Mouse (Mus musculus): Measurements from ENCODE around the gene Dnali1. TPM values are rescaled to one million over a fixed set of nuclear protein-coding genes. Genes with fewer than 3 reads are reported as not detected.

Gene Dnali1
- polyA plus RNA-seq, 1 experiment from 2014 or later: not detected

- no peaks in the 10 kb centered on the region for H3K9me3 ChIP-seq (ENCODE audit: control insufficient read depth, low read length)
- peak; percentile 94 for ATAC-seq (ENCODE audit: insufficient read depth, low FRiP score, low TSS enrichment)
Measured at GRCm38 (mm10) chr4:125085346-125085841, 19.9 kb upstream of the Dnali1 start.

GRCm38 (mm10) chr4:125084403-125085345 is 19.2 kb upstream of the Dnali1 start, which contains the start of gene Meaf6:
Gene Meaf6 (plus strand): TSS chr4:125085134.
- H3K27ac ChIP-seq (ENCODE audit: low read depth, low read length): peak within 1 kb of the TSS; percentile 96
- H3K9ac ChIP-seq (ENCODE audit: low read length): peak within 1 kb of the TSS; percentile 93
- ATAC-seq (ENCODE audit: insufficient read depth, low FRiP score, low TSS enrichment): peak; percentile 84
- H3K4me3 ChIP-seq (ENCODE audit: low read depth, low read length): peak within 1 kb of the TSS; percentile 86
- WGBS: 2% methylated on average over 63 of the region's 63 CpGs
- no peaks in the 10 kb centered on the region; the same call in 1 of the 2 replicates for H3K36me3 ChIP-seq (ENCODE audit: control insufficient read depth, insufficient read depth, low read length)
- H3K27me3 ChIP-seq (ENCODE audit: control insufficient read depth, insufficient read depth, low read length): no peaks in the 10 kb centered on the region
- peaks cover 5% of the 10 kb centered on the region for H3K4me1 ChIP-seq (ENCODE audit: control insufficient read depth, insufficient read depth, low read length)
- H3K4me2 ChIP-seq (ENCODE audit: low read depth): peak within 1 kb of the TSS; percentile 79
- DNase-seq (ENCODE audit: low spot score): peak; percentile 92
- no peaks in the 10 kb centered on the region for H3K9me3 ChIP-seq (ENCODE audit: control insufficient read depth, low read length)

More at GRCm38 (mm10) chr4:125085346-125085841, 19.9 kb upstream of the Dnali1 start:
- Histone ChIP-seq H3K9ac (ENCODE audit: low read length) (peak overlapping the region; percentile 93), H3K27ac (ENCODE audit: low read depth, low read length) (peak overlapping the region; percentile 96), H3K36me3 (ENCODE audit: control insufficient read depth, insufficient read depth, low read length) (no peaks in the 10 kb centered on the region; the same call in 1 of the 2 replicates), H3K27me3 (ENCODE audit: control insufficient read depth, insufficient read depth, low read length) (no peaks in the 10 kb centered on the region), H3K4me3 (ENCODE audit: low read depth, low read length) (peak overlapping the region; percentile 86), H3K4me1 (ENCODE audit: control insufficient read depth, insufficient read depth, low read length) (peaks cover 5% of the 10 kb centered on the region), H3K4me2 (ENCODE audit: low read depth) (peak overlapping the region; percentile 79)
- under 1% methylated on average over 45 of the region's 45 CpGs for WGBS
- DNase-seq (ENCODE audit: low spot score): no peak

GRCm38 (mm10) chr4:125078698-125079097 is 13.2 kb upstream of the Dnali1 start:
- no peak overlapping the region for H3K4me3 ChIP-seq (ENCODE audit: low read depth, low read length)
- no peaks in the 10 kb centered on the region for H3K4me1 ChIP-seq (ENCODE audit: control insufficient read depth, insufficient read depth, low read length)
- H3K27ac ChIP-seq (ENCODE audit: low read depth, low read length): no peak overlapping the region
- DNase-seq (ENCODE audit: low spot score) (no peak), ATAC-seq (ENCODE audit: insufficient read depth, low FRiP score, low TSS enrichment) (no peak)
- H3K36me3 ChIP-seq (ENCODE audit: control insufficient read depth, insufficient read depth, low read length): no peaks in the 10 kb centered on the region; the same call in 1 of the 2 replicates
- no peak overlapping the region for H3K4me2 ChIP-seq (ENCODE audit: low read depth)
- H3K9me3 ChIP-seq (ENCODE audit: control insufficient read depth, low read length): no peaks in the 10 kb centered on the region
- H3K9ac ChIP-seq (ENCODE audit: low read length): no peak overlapping the region
- H3K27me3 ChIP-seq (ENCODE audit: control insufficient read depth, insufficient read depth, low read length): no peaks in the 10 kb centered on the region
- 96% methylated on average over 2 of the region's 2 CpGs for WGBS

- no peaks in the 10 kb centered on the region for H3K27me3 ChIP-seq (ENCODE audit: control insufficient read depth, insufficient read depth, low read length)
- no peak overlapping the region for H3K4me3 ChIP-seq (ENCODE audit: low read depth, low read length)
- H3K27ac ChIP-seq (ENCODE audit: low read depth, low read length): no peak overlapping the region
- no peak for ATAC-seq (ENCODE audit: insufficient read depth, low FRiP score, low TSS enrichment)
- no peaks in the 10 kb centered on the region for H3K4me1 ChIP-seq (ENCODE audit: control insufficient read depth, insufficient read depth, low read length)
- H3K9ac ChIP-seq (ENCODE audit: low read length): no peak overlapping the region
- peaks cover 6% of the 10 kb centered on the region for H3K36me3 ChIP-seq (ENCODE audit: control insufficient read depth, insufficient read depth, low read length)
- H3K4me2 ChIP-seq (ENCODE audit: low read depth): no peak overlapping the region
- no peaks in the 10 kb centered on the region for H3K9me3 ChIP-seq (ENCODE audit: control insufficient read depth, low read length)
- WGBS: 89% methylated on average over 2 of the region's 2 CpGs
- no peak for DNase-seq (ENCODE audit: low spot score)
Measured at GRCm38 (mm10) chr4:125077700-125078099, 12.2 kb upstream of the Dnali1 start.

GRCm38 (mm10) chr4:125066490-125067370 is 1.2 kb upstream of the Dnali1 start, which contains the start of gene Snip1:
Gene Snip1 (plus strand): TSS chr4:125066672.
- DNase-seq (ENCODE audit: low spot score) (peak; percentile 95), ATAC-seq (ENCODE audit: insufficient read depth, low FRiP score, low TSS enrichment) (peak; percentile 90)
- Histone ChIP-seq H3K9me3 (ENCODE audit: control insufficient read depth, low read length) (no peaks in the 10 kb centered on the region), H3K36me3 (ENCODE audit: control insufficient read depth, insufficient read depth, low read length) (peaks cover 8% of the 10 kb centered on the region; the same call in 1 of the 2 replicates), H3K27me3 (ENCODE audit: control insufficient read depth, insufficient read depth, low read length) (no peaks in the 10 kb centered on the region), H3K4me2 (ENCODE audit: low read depth) (peak within 1 kb of the TSS; percentile 90), H3K27ac (ENCODE audit: low read depth, low read length) (peak within 1 kb of the TSS; percentile 58; the same call in 1 of the 2 replicates), H3K9ac (ENCODE audit: low read length) (peak within 1 kb of the TSS; percentile 79), H3K4me3 (ENCODE audit: low read depth, low read length) (peak within 1 kb of the TSS; percentile 91), H3K4me1 (ENCODE audit: control insufficient read depth, insufficient read depth, low read length) (peaks cover 7% of the 10 kb centered on the region)
- under 1% methylated on average over 72 of the region's 78 CpGs for WGBS

GRCm38 (mm10) chr4:125063829-125064228 is 1.7 kb downstream of the Dnali1 start:
- DNase-seq (ENCODE audit: low spot score): no peak
- H3K4me3 ChIP-seq (ENCODE audit: low read depth, low read length): no peak overlapping the region
- peaks cover 7% of the 10 kb centered on the region for H3K4me1 ChIP-seq (ENCODE audit: control insufficient read depth, insufficient read depth, low read length)
- WGBS: 78% methylated on average over 8 of the region's 8 CpGs
- no peak overlapping the region for H3K9ac ChIP-seq (ENCODE audit: low read length)
- H3K27me3 ChIP-seq (ENCODE audit: control insufficient read depth, insufficient read depth, low read length): no peaks in the 10 kb centered on the region
- H3K36me3 ChIP-seq (ENCODE audit: control insufficient read depth, insufficient read depth, low read length): no peaks in the 10 kb centered on the region
- H3K27ac ChIP-seq (ENCODE audit: low read depth, low read length): no peak overlapping the region
- no peak overlapping the region for H3K4me2 ChIP-seq (ENCODE audit: low read depth)
- ATAC-seq (ENCODE audit: insufficient read depth, low FRiP score, low TSS enrichment): no peak
- H3K9me3 ChIP-seq (ENCODE audit: control insufficient read depth, low read length): no peaks in the 10 kb centered on the region

- Histone ChIP-seq H3K9ac (ENCODE audit: low read length) (no peak overlapping the region), H3K4me3 (ENCODE audit: low read depth, low read length) (no peak overlapping the region), H3K9me3 (ENCODE audit: control insufficient read depth, low read length) (no peaks in the 10 kb centered on the region), H3K27me3 (ENCODE audit: control insufficient read depth, insufficient read depth, low read length) (no peaks in the 10 kb centered on the region), H3K4me1 (ENCODE audit: control insufficient read depth, insufficient read depth, low read length) (no peaks in the 10 kb centered on the region; the same call in 1 of the 2 replicates), H3K36me3 (ENCODE audit: control insufficient read depth, insufficient read depth, low read length) (peaks cover 3% of the 10 kb centered on the region), H3K27ac (ENCODE audit: low read depth, low read length) (no peak overlapping the region), H3K4me2 (ENCODE audit: low read depth) (peak overlapping the region; percentile 32)
- DNase-seq (ENCODE audit: low spot score): peak; percentile 76
- peak; percentile 86 for ATAC-seq (ENCODE audit: insufficient read depth, low FRiP score, low TSS enrichment)
- 3% methylated on average over 8 of the region's 8 CpGs for WGBS
Measured at GRCm38 (mm10) chr4:125059025-125059424, 6.5 kb downstream of the Dnali1 start.

- Histone ChIP-seq H3K4me3 (ENCODE audit: low read depth, low read length) (no peak overlapping the region), H3K4me1 (ENCODE audit: control insufficient read depth, insufficient read depth, low read length) (no peaks in the 10 kb centered on the region; the same call in 1 of the 2 replicates), H3K9me3 (ENCODE audit: control insufficient read depth, low read length) (no peaks in the 10 kb centered on the region), H3K27ac (ENCODE audit: low read depth, low read length) (no peak overlapping the region), H3K27me3 (ENCODE audit: control insufficient read depth, insufficient read depth, low read length) (no peaks in the 10 kb centered on the region), H3K9ac (ENCODE audit: low read length) (no peak overlapping the region), H3K4me2 (ENCODE audit: low read depth) (no peak overlapping the region), H3K36me3 (ENCODE audit: control insufficient read depth, insufficient read depth, low read length) (peaks cover 5% of the 10 kb centered on the region)
- ATAC-seq (ENCODE audit: insufficient read depth, low FRiP score, low TSS enrichment) (no peak), DNase-seq (ENCODE audit: low spot score) (no peak)
- WGBS: 57% methylated on average over 5 of the region's 5 CpGs
Measured at GRCm38 (mm10) chr4:125058033-125058432, 7.5 kb downstream of the Dnali1 start.

Data from neural tube, embryonic 11.5 days (tissue).